Comparison of ENCODE assay signal across 16 mouse cellular contexts in genomic region chr9:4712367-4712766, GRCm38 (mm10).
DNase-seq lines count a peak whose midpoint lies in the region; ATAC-seq and TF ChIP-seq lines count a peak whose summit lies in the region.
"Had no signal": no experiment of that assay in that cellular context is flagged by ENCODE, and none has a peak within 500 bp of the region (broad histone marks: within the 10 kb centered on the region; RNA-seq: fewer than 3 reads in every experiment).

No protein-coding gene starts in this region.

- no peak for DNase-seq in forebrain, postnatal 0 days
- peak; percentile 80 for DNase-seq in brain, embryonic 14.5 days (ENCODE audit: low read depth)
- DNase-seq in frontal cortex, postnatal 25 days (ENCODE audit: low spot score in 2 of 2), result no peak
- no peak for DNase-seq in heart, adult 18-20 months
- DNase-seq: adrenal gland, adult 2 months; adrenal gland, postnatal 10 days; adrenal gland, postnatal 25 days; cerebellum, adult 11-12 months; cerebellum, adult 2 months; cerebellum, adult 9-10 months; cerebellum, postnatal 10 days; cerebellum, postnatal 25 days had no signal

- no peak for TF ChIP-seq CTCF in forebrain, postnatal 0 days (IDR thresholded peaks at IDR 0.05; ENCODE audit: low read depth)
- no peak for TF ChIP-seq CTCF in brain, embryonic 14.5 days (IDR thresholded peaks at IDR 0.05; ENCODE audit: borderline replicate concordance, extremely low read depth, insufficient read depth, insufficient read length)

- H3K4me2 ChIP-seq in forebrain, embryonic 13.5 days, result no peak overlapping the region
- H3K4me2 ChIP-seq in forebrain, postnatal 0 days (ENCODE audit: low read depth), result no peak overlapping the region
- no peak overlapping the region for H3K4me2 ChIP-seq in forebrain, embryonic 15.5 days (replicated peaks)
- H3K4me2 ChIP-seq: embryonic facial prominence, embryonic 12.5 days had no signal

- H3K4me3 ChIP-seq in forebrain, embryonic 13.5 days, result no peak overlapping the region
- no peak overlapping the region for H3K4me3 ChIP-seq in forebrain, postnatal 0 days (ENCODE audit: low read depth, low read length)
- no peak overlapping the region for H3K4me3 ChIP-seq in forebrain, embryonic 15.5 days
- H3K4me3 ChIP-seq: embryonic facial prominence, embryonic 10.5 days; embryonic facial prominence, embryonic 12.5 days had no signal

- H3K9ac ChIP-seq in forebrain, embryonic 13.5 days, result no peak overlapping the region
- H3K9ac ChIP-seq in forebrain, postnatal 0 days, result no peak overlapping the region
- H3K9ac ChIP-seq in forebrain, embryonic 15.5 days (replicated peaks), result no peak overlapping the region
- H3K9ac ChIP-seq: embryonic facial prominence, embryonic 12.5 days had no signal

- ATAC-seq in forebrain, embryonic 13.5 days, result peak; percentile 91
- ATAC-seq in forebrain, postnatal 0 days, result no peak
- peak; percentile 80 for ATAC-seq in forebrain, embryonic 15.5 days (replicated peaks)

- H3K4me1 ChIP-seq in forebrain, embryonic 13.5 days, result 0 out of 2 replicates have a peak, but pooled peaks cover 11% of the 10 kb centered on the region
- H3K4me1 ChIP-seq in forebrain, postnatal 0 days (ENCODE audit: insufficient read depth), result no peaks in the 10 kb centered on the region
- peaks cover 3% of the 10 kb centered on the region; the same call in 1 of the 2 replicates for H3K4me1 ChIP-seq in forebrain, embryonic 15.5 days
- H3K4me1 ChIP-seq: embryonic facial prominence, embryonic 10.5 days; embryonic facial prominence, embryonic 12.5 days had no signal

- TF ChIP-seq POLR2A in brain, embryonic 14.5 days (IDR thresholded peaks at IDR 0.05; ENCODE audit: borderline replicate concordance, extremely low read depth, insufficient read depth, insufficient read length, poor library complexity, severe bottlenecking), result no peak

- H3K36me3 ChIP-seq in forebrain, embryonic 13.5 days (ENCODE audit: poor library complexity, severe bottlenecking), result no peaks in the 10 kb centered on the region
- no peaks in the 10 kb centered on the region for H3K36me3 ChIP-seq in forebrain, postnatal 0 days (ENCODE audit: insufficient read depth)
- H3K36me3 ChIP-seq in forebrain, embryonic 15.5 days, result no peaks in the 10 kb centered on the region
- H3K36me3 ChIP-seq: embryonic facial prominence, embryonic 10.5 days; embryonic facial prominence, embryonic 12.5 days had no signal

- no peaks in the 10 kb centered on the region for H3K27me3 ChIP-seq in forebrain, embryonic 13.5 days
- no peaks in the 10 kb centered on the region for H3K27me3 ChIP-seq in forebrain, postnatal 0 days (ENCODE audit: insufficient read depth, low read length)
- no peaks in the 10 kb centered on the region for H3K27me3 ChIP-seq in forebrain, embryonic 15.5 days
- H3K27me3 ChIP-seq: embryonic facial prominence, embryonic 12.5 days had no signal

- no peak overlapping the region for H3K27ac ChIP-seq in forebrain, embryonic 13.5 days
- no peak overlapping the region for H3K27ac ChIP-seq in forebrain, postnatal 0 days (ENCODE audit: low read depth, low read length)
- H3K27ac ChIP-seq in forebrain, embryonic 15.5 days (replicated peaks), result no peak overlapping the region
- H3K27ac ChIP-seq: embryonic facial prominence, embryonic 10.5 days; embryonic facial prominence, embryonic 12.5 days had no signal

- no peaks in the 10 kb centered on the region for H3K9me3 ChIP-seq in forebrain, embryonic 13.5 days (replicated peaks)
- H3K9me3 ChIP-seq in forebrain, postnatal 0 days (ENCODE audit: low read length), result no peaks in the 10 kb centered on the region
- no peaks in the 10 kb centered on the region for H3K9me3 ChIP-seq in forebrain, embryonic 15.5 days
- H3K9me3 ChIP-seq: embryonic facial prominence, embryonic 10.5 days; embryonic facial prominence, embryonic 12.5 days had no signal
